ENCODE assay signal across 21 mouse cellular contexts in genomic region chr11:116806136-116807071, GRCm38 (mm10). TPM values are rescaled to one million over a fixed set of nuclear protein-coding genes. Genes with fewer than 3 reads are reported as not detected.
DNase-seq lines count a peak whose midpoint lies in the region; ATAC-seq and TF ChIP-seq lines count a peak whose summit lies in the region.
"Had no signal": no experiment of that assay in that cellular context is flagged by ENCODE, and none has a peak within 500 bp of the region (broad histone marks: within the 10 kb centered on the region; RNA-seq: fewer than 3 reads in every experiment).

No protein-coding gene starts in this region.

- no peak overlapping the region for H3K27ac ChIP-seq in cerebellum, adult 2 months (ENCODE audit: insufficient read depth, low read length)
- H3K27ac ChIP-seq in kidney, embryonic 14.5 days (ENCODE audit: low read depth, low read length), result peak overlapping the region; percentile 47; the same call in 1 of the 2 replicates
- H3K27ac ChIP-seq in heart, embryonic 14.5 days (replicated peaks in 1 of 2; ENCODE audit: control insufficient read depth in 1 of 2, insufficient read depth in 1 of 2, low read depth in 2 of 2, low read length in 2 of 2), result peak overlapping the region; percentile 58 to 71
- no peak overlapping the region for H3K27ac ChIP-seq in thymus, adult 2 months (ENCODE audit: control insufficient read depth, insufficient read depth, low read length)
- H3K27ac ChIP-seq: embryonic facial prominence, embryonic 15.5 days; midbrain, embryonic 12.5 days had no signal

- peaks cover 11% of the 10 kb centered on the region for H3K4me1 ChIP-seq in cerebellum, adult 2 months (ENCODE audit: control insufficient read depth, insufficient read depth, low read length)
- H3K4me1 ChIP-seq in kidney, embryonic 14.5 days (ENCODE audit: control insufficient read depth, insufficient read depth, low read length), result peaks cover 8% of the 10 kb centered on the region
- peaks cover 8 to 12% of the 10 kb centered on the region in 2 experiments for H3K4me1 ChIP-seq in heart, embryonic 14.5 days (ENCODE audit: control insufficient read depth in 2 of 2, insufficient read depth in 2 of 2, low read length in 2 of 2)
- peaks cover 29% of the 10 kb centered on the region for H3K4me1 ChIP-seq in thymus, adult 2 months (replicated peaks; ENCODE audit: control insufficient read depth, insufficient read depth, low read length)

- no peaks in the 10 kb centered on the region for H3K27me3 ChIP-seq in cerebellum, adult 2 months (ENCODE audit: control insufficient read depth, insufficient read depth, low read length)
- H3K27me3 ChIP-seq in kidney, embryonic 14.5 days (ENCODE audit: control insufficient read depth, insufficient read depth, low read length), result no peaks in the 10 kb centered on the region
- H3K27me3 ChIP-seq in heart, embryonic 14.5 days (ENCODE audit: control insufficient read depth, insufficient read depth, low read length), result no peaks in the 10 kb centered on the region; the same call in 1 of the 2 replicates
- no peaks in the 10 kb centered on the region for H3K27me3 ChIP-seq in thymus, adult 2 months (ENCODE audit: control insufficient read depth, insufficient read depth, low read length)
- H3K27me3 ChIP-seq: embryonic facial prominence, embryonic 15.5 days; Patski had no signal

- H3K4me2 ChIP-seq in kidney, embryonic 14.5 days (replicated peaks; ENCODE audit: low read depth, low read length), result no peak overlapping the region
- H3K4me2 ChIP-seq in heart, embryonic 14.5 days (ENCODE audit: low read length), result no peak overlapping the region
- H3K4me2 ChIP-seq: embryonic facial prominence, embryonic 15.5 days; midbrain, embryonic 12.5 days had no signal

- WGBS in cerebellum, adult 2 months, result 68% methylated on average over 15 of the region's 15 CpGs
- 68% methylated on average over 15 of the region's 15 CpGs for WGBS in kidney, embryonic 14.5 days
- 55% methylated on average over 15 of the region's 15 CpGs for WGBS in heart, embryonic 14.5 days
- 88% methylated on average over 15 of the region's 15 CpGs for WGBS in thymus, adult 2 months

- peaks cover 4% of the 10 kb centered on the region; the same call in 1 of the 2 replicates for H3K36me3 ChIP-seq in kidney, embryonic 14.5 days (ENCODE audit: control insufficient read depth, insufficient read depth, low read length)
- peaks cover 9% of the 10 kb centered on the region for H3K36me3 ChIP-seq in heart, embryonic 14.5 days (ENCODE audit: control insufficient read depth, insufficient read depth, low read length)
- H3K36me3 ChIP-seq in thymus, adult 2 months (ENCODE audit: control insufficient read depth, insufficient read depth, low read length), result no peaks in the 10 kb centered on the region
- H3K36me3 ChIP-seq: embryonic facial prominence, embryonic 15.5 days had no signal

- no peak for ATAC-seq in kidney, embryonic 14.5 days (ENCODE audit: low FRiP score, low TSS enrichment)
- ATAC-seq in heart, embryonic 14.5 days (ENCODE audit: insufficient number of reproducible peaks, insufficient read depth, low FRiP score, low read depth), result no peak
- no peak for ATAC-seq in erythroblast, adult 5-6 weeks (replicated peaks; ENCODE audit: low FRiP score, poor library complexity, severe bottlenecking)
- ATAC-seq: Patski had no signal

- no peak for TF ChIP-seq CTCF in cerebellum, adult 2 months (IDR thresholded peaks at IDR 0.05; ENCODE audit: borderline replicate concordance, insufficient read depth, low read depth, low read length)
- no peak for TF ChIP-seq CTCF in thymus, adult 2 months (IDR thresholded peaks at IDR 0.05; ENCODE audit: borderline replicate concordance, control insufficient read depth, extremely low read depth, insufficient read depth, low read length, poor library complexity)

- no peak overlapping the region for H3K9ac ChIP-seq in kidney, embryonic 14.5 days (ENCODE audit: low read depth, low read length)
- peak overlapping the region; percentile 36; the same call in 1 of the 2 replicates for H3K9ac ChIP-seq in heart, embryonic 14.5 days (ENCODE audit: low read length)
- H3K9ac ChIP-seq: embryonic facial prominence, embryonic 15.5 days; midbrain, embryonic 12.5 days had no signal

- no peak for TF ChIP-seq POLR2A in cerebellum, adult 2 months (IDR thresholded peaks at IDR 0.05; ENCODE audit: borderline replicate concordance, insufficient read depth, low read length)
- no peak for TF ChIP-seq POLR2A in thymus, adult 2 months (IDR thresholded peaks at IDR 0.05; ENCODE audit: control insufficient read depth, extremely low read depth, insufficient read depth, low read length, poor library complexity)

- DNase-seq in cerebellum, postnatal 14 days, result peak; percentile 37 to 50
- no peak for DNase-seq in cerebellum, adult 2 months
- no peak for DNase-seq in kidney, adult 9 months
- DNase-seq in 416B (ENCODE audit: low read depth), result peak; percentile 10
- no peak for DNase-seq in thymus, adult 2 months
- DNase-seq: adrenal gland, postnatal 14 days; cerebellum, adult 18-20 months; gastrocnemius, postnatal 10 days; right cerebral cortex, postnatal 25 days had no signal

- H3K9me3 ChIP-seq in kidney, embryonic 14.5 days (ENCODE audit: control insufficient read depth, low read length), result no peaks in the 10 kb centered on the region
- H3K9me3 ChIP-seq in heart, embryonic 14.5 days (ENCODE audit: control insufficient read depth, low read length), result no peaks in the 10 kb centered on the region
- H3K9me3 ChIP-seq: embryonic facial prominence, embryonic 15.5 days; midbrain, embryonic 12.5 days had no signal

- no peak overlapping the region for H3K4me3 ChIP-seq in cerebellum, adult 2 months (replicated peaks; ENCODE audit: insufficient read depth, low read depth, low read length)
- H3K4me3 ChIP-seq in kidney, embryonic 14.5 days (ENCODE audit: low read length), result no peak overlapping the region
- H3K4me3 ChIP-seq in heart, embryonic 14.5 days (ENCODE audit: control insufficient read depth in 1 of 2, insufficient read depth in 1 of 2, low read depth in 1 of 2, low read length in 2 of 2), result no peak overlapping the region
- no peak overlapping the region for H3K4me3 ChIP-seq in thymus, adult 2 months (ENCODE audit: control insufficient read depth, insufficient read depth, low read length)
- H3K4me3 ChIP-seq: embryonic facial prominence, embryonic 15.5 days; midbrain, embryonic 12.5 days had no signal

RNA-seq across cellular contexts. Expression of gene Mxra7, which starts 21.4 kb away (rescaled TPM):
- polyA plus RNA-seq in cerebellum, adult 2 months (2012; rRNA removed), result 18.1 and 20.9 TPM in 2 replicates
- 11.1 and 16.0 TPM in 2 replicates for polyA plus RNA-seq in kidney, embryonic 14.5 days (2014; fragmentation: Nextera tagmentation; extraction: Ambion mirVana)
- 15.0 and 16.7 TPM in 2 replicates for polyA plus RNA-seq in heart, embryonic 14.5 days (2014; fragmentation: Nextera tagmentation; extraction: Ambion mirVana)
- total RNA-seq in erythroblast, adult 5-6 weeks (2015; ENCODE audit: low replicate concordance), result 4.2 TPM in 1 of 2 replicates, not detected in the other
- total RNA-seq in erythroblast, adult 5-6 weeks (2017; ENCODE audit: low replicate concordance), result not detected in 2 replicates
- 8.6 and 14.2 TPM in 2 replicates for polyA plus RNA-seq in thymus, adult 2 months (2012; rRNA removed)
- total RNA-seq: neutrophil, adult 5-6 weeks had no signal

RNA-seq across cellular contexts. Expression of gene St6galnac1, which starts 31.1 kb away (rescaled TPM):
- 0.03 TPM in 1 of 2 replicates, not detected in the other for polyA plus RNA-seq in cerebellum, adult 2 months (2012; rRNA removed)
- not detected in 2 replicates for polyA plus RNA-seq in kidney, embryonic 14.5 days (2014; fragmentation: Nextera tagmentation; extraction: Ambion mirVana)
- not detected in 2 replicates for polyA plus RNA-seq in heart, embryonic 14.5 days (2014; fragmentation: Nextera tagmentation; extraction: Ambion mirVana)
- not detected in 2 replicates for total RNA-seq in erythroblast, adult 5-6 weeks (2015; ENCODE audit: low replicate concordance)
- total RNA-seq in erythroblast, adult 5-6 weeks (2017; ENCODE audit: low replicate concordance), result not detected in 2 replicates
- polyA plus RNA-seq in thymus, adult 2 months (2012; rRNA removed), result 0.30 and 0.34 TPM in 2 replicates
- total RNA-seq: adrenal gland, postnatal 14 days; gastrocnemius, postnatal 10 days; layer of hippocampus, postnatal 10 days had no signal
- polyA plus RNA-seq: C2C12; embryonic facial prominence, embryonic 15.5 days; limb, embryonic 11.5 days; lung, postnatal 0 days; midbrain, embryonic 12.5 days; Patski; stomach, embryonic 16.5 days had no signal

RNA-seq across cellular contexts. Expression of gene Mettl23, which starts 36.7 kb away (rescaled TPM):
- polyA plus RNA-seq in cerebellum, adult 2 months (2012; rRNA removed), result 27.3 and 27.8 TPM in 2 replicates
- polyA plus RNA-seq in kidney, embryonic 14.5 days (2014; fragmentation: Nextera tagmentation; extraction: Ambion mirVana), result 56.5 and 64.6 TPM in 2 replicates
- 70.9 and 79.2 TPM in 2 replicates for polyA plus RNA-seq in heart, embryonic 14.5 days (2014; fragmentation: Nextera tagmentation; extraction: Ambion mirVana)
- total RNA-seq in erythroblast, adult 5-6 weeks (2015; ENCODE audit: low replicate concordance), result 11.3 and 11.5 TPM in 2 replicates
- total RNA-seq in erythroblast, adult 5-6 weeks (2017; ENCODE audit: low replicate concordance), result 5.4 and 15.1 TPM in 2 replicates
- polyA plus RNA-seq in thymus, adult 2 months (2012; rRNA removed), result 69.9 and 82.6 TPM in 2 replicates

RNA-seq across cellular contexts. Expression of gene Jmjd6, which starts 36.8 kb away (rescaled TPM):
- 33.0 and 34.8 TPM in 2 replicates for polyA plus RNA-seq in cerebellum, adult 2 months (2012; rRNA removed)
- polyA plus RNA-seq in kidney, embryonic 14.5 days (2014; fragmentation: Nextera tagmentation; extraction: Ambion mirVana), result 68.6 and 72.7 TPM in 2 replicates
- polyA plus RNA-seq in heart, embryonic 14.5 days (2014; fragmentation: Nextera tagmentation; extraction: Ambion mirVana), result 59.0 and 63.7 TPM in 2 replicates
- 12.5 and 24.2 TPM in 2 replicates for total RNA-seq in erythroblast, adult 5-6 weeks (2015; ENCODE audit: low replicate concordance)
- total RNA-seq in erythroblast, adult 5-6 weeks (2017; ENCODE audit: low replicate concordance), result 10.7 and 13.9 TPM in 2 replicates
- polyA plus RNA-seq in thymus, adult 2 months (2012; rRNA removed), result 37.3 and 46.3 TPM in 2 replicates

RNA-seq across cellular contexts. Expression of gene Mfsd11, which starts 45.8 kb away (rescaled TPM):
- polyA plus RNA-seq in cerebellum, adult 2 months (2012; rRNA removed), result 33.0 and 34.2 TPM in 2 replicates
- 24.9 and 35.0 TPM in 2 replicates for polyA plus RNA-seq in kidney, embryonic 14.5 days (2014; fragmentation: Nextera tagmentation; extraction: Ambion mirVana)
- 31.9 and 39.7 TPM in 2 replicates for polyA plus RNA-seq in heart, embryonic 14.5 days (2014; fragmentation: Nextera tagmentation; extraction: Ambion mirVana)
- 9.2 and 35.0 TPM in 2 replicates for total RNA-seq in erythroblast, adult 5-6 weeks (2015; ENCODE audit: low replicate concordance)
- 3.4 and 3.5 TPM in 2 replicates for total RNA-seq in erythroblast, adult 5-6 weeks (2017; ENCODE audit: low replicate concordance)
- polyA plus RNA-seq in thymus, adult 2 months (2012; rRNA removed), result 32.9 and 33.0 TPM in 2 replicates

Comparison
In these comparisons a context has a peak if more than half of its experiments do, and no peak if none do; other contexts are left out.
1. DNase-seq: peak in cerebellum, postnatal 14 days (2 of 2) and 416B (single experiment); none in cerebellum, adult 2 months (0 of 2), kidney, adult 9 months (single experiment) and thymus, adult 2 months (single experiment).
2. H3K27ac ChIP-seq: peak in kidney, embryonic 14.5 days (single experiment) and heart, embryonic 14.5 days (2 of 2); none in cerebellum, adult 2 months (single experiment) and thymus, adult 2 months (single experiment).